Mouse (Mus musculus) MEL (cell line): Measurements from ENCODE around the gene Sfpq. TPM values are rescaled to one million over a fixed set of nuclear protein-coding genes. Genes with fewer than 3 reads are reported as not detected.

Experiments used
- DNase-seq: peaks from one replicate; pipeline ENCODE4 v3.0.0; 2011; ENCODE audit warnings: low read depth, low spot score
- H3K27ac ChIP-seq: 2 replicates; pipeline ENCODE4 v1.5.1; 2012; ENCODE audit warnings: low read depth, mild to moderate bottlenecking, control low read depth, low read length, moderate library complexity; ENCODE audit not compliant: control insufficient read depth
- H3K27me3 ChIP-seq, 2 experiments: fragments of 150-350 bp in 1 of 2; sonication (generic) in 1 of 2; 2 replicates each; pipeline ENCODE4 v1.6.1; 2012; ENCODE audit warnings: low read length in 2 of 2, mild to moderate bottlenecking in 2 of 2, improper control_type of control experiment in 1 of 2, moderate library complexity in 1 of 2; ENCODE audit not compliant: insufficient read depth in 2 of 2, control insufficient read depth in 1 of 2
- H3K36me3 ChIP-seq, 2 experiments: 2 replicates each; pipeline ENCODE4 v1.6.1; 2012 to 2014; ENCODE audit warnings: low read length in 2 of 2, improper control_type of control experiment in 1 of 2, inconsistent platforms in 1 of 2, mild to moderate bottlenecking in 1 of 2; ENCODE audit not compliant: insufficient read depth in 2 of 2, control insufficient read depth in 1 of 2
- H3K4me1 ChIP-seq, 2 experiments: fragments of 150-350 bp in 1 of 2; sonication (generic) in 1 of 2; 2 replicates each; pipeline ENCODE4 v1.6.1; 2012; ENCODE audit warnings: low read length in 2 of 2, improper control_type of control experiment in 1 of 2, mild to moderate bottlenecking in 1 of 2; ENCODE audit not compliant: insufficient read depth in 2 of 2, control insufficient read depth in 1 of 2
- H3K4me3 ChIP-seq, 2 experiments: fragments of 150-350 bp in 1 of 2; sonication (generic) in 1 of 2; 2 replicates each; pipeline ENCODE4 v1.5.1; 2012; ENCODE audit warnings: low read depth in 2 of 2, low read length in 2 of 2, mild to moderate bottlenecking in 2 of 2, moderate library complexity in 2 of 2, control low read depth in 1 of 2, improper control_type of control experiment in 1 of 2; ENCODE audit not compliant: control insufficient read depth in 1 of 2, insufficient read depth in 1 of 2
- H3K79me2 ChIP-seq: 2 replicates; pipeline ENCODE4 v1.6.1; 2012; ENCODE audit warnings: mild to moderate bottlenecking, low read length, moderate library complexity; ENCODE audit not compliant: control insufficient read depth, poor library complexity, insufficient read depth
- H3K9ac ChIP-seq: 2 replicates; pipeline ENCODE4 v1.6.1; 2012; ENCODE audit warnings: low read depth, mild to moderate bottlenecking, control low read depth, low read length, moderate library complexity; ENCODE audit not compliant: control insufficient read depth, poor library complexity, severe bottlenecking
- H3K9me3 ChIP-seq: fragments of 150-350 bp; sonication (generic); replicated peaks from 2 replicates; pipeline ENCODE4 v1.6.1; 2012; ENCODE audit warnings: mild to moderate bottlenecking, low read length, improper control_type of control experiment, moderate library complexity; ENCODE audit not compliant: insufficient read depth
- CTCF ChIP-seq, 3 experiments: IDR thresholded peaks in 2 of 3; conservative IDR thresholded peaks in 1 of 3; 2 replicates each; pipeline ENCODE4 v1.5.1; 2011 to 2012; ENCODE audit warnings: low read length in 3 of 3, low read depth in 2 of 3, mild to moderate bottlenecking in 2 of 3, improper control_type of control experiment in 1 of 3, inconsistent platforms in 1 of 3, mixed read lengths in 1 of 3, moderate library complexity in 1 of 3; ENCODE audit not compliant: control insufficient read depth in 1 of 3, insufficient read depth in 1 of 3, poor library complexity in 1 of 3, severe bottlenecking in 1 of 3
- E2F4 ChIP-seq: IDR thresholded peaks from 2 replicates; pipeline ENCODE4 v1.6.1; 2011; ENCODE audit warnings: low read depth, low read length, improper control_type of control experiment, borderline replicate concordance
- GABPA ChIP-seq: IDR thresholded peaks from 2 replicates; pipeline ENCODE4 v1.6.1; 2012; ENCODE audit warnings: low read depth, mild to moderate bottlenecking, inconsistent platforms, low read length, improper control_type of control experiment, moderate library complexity
- KAT2A ChIP-seq: conservative IDR thresholded peaks from 2 replicates; pipeline ENCODE4 v1.6.1; 2012; ENCODE audit warnings: low read depth, low read length, improper control_type of control experiment, inconsistent platforms
- MEF2A ChIP-seq: IDR thresholded peaks from 2 replicates; pipeline ENCODE4 v1.6.1; 2014; ENCODE audit warnings: low read depth, mild to moderate bottlenecking, inconsistent platforms, low read length, improper control_type of control experiment; ENCODE audit not compliant: poor library complexity, insufficient replicate concordance, severe bottlenecking; ENCODE audit errors: extremely low read depth
- MXI1 ChIP-seq: IDR thresholded peaks from 2 replicates; pipeline ENCODE4 v1.6.1; 2011; ENCODE audit warnings: mild to moderate bottlenecking, low read depth, low read length, improper control_type of control experiment
- MYB ChIP-seq: IDR thresholded peaks from 2 replicates; pipeline ENCODE4 v1.6.1; 2011; ENCODE audit warnings: mild to moderate bottlenecking, low read depth, low read length, improper control_type of control experiment
- POLR2AphosphoS5 ChIP-seq: IDR thresholded peaks from 2 replicates; pipeline ENCODE4 v1.6.1; 2012; ENCODE audit warnings: low read depth, borderline replicate concordance, mild to moderate bottlenecking, inconsistent platforms, low read length, moderate library complexity, mixed read lengths
- RAD21 ChIP-seq: IDR thresholded peaks from 2 replicates; pipeline ENCODE4 v1.6.1; 2011; ENCODE audit warnings: mild to moderate bottlenecking, low read depth, low read length, improper control_type of control experiment
- SIN3A ChIP-seq: IDR thresholded peaks from 2 replicates; pipeline ENCODE4 v1.6.1; 2012; ENCODE audit warnings: low read length, improper control_type of control experiment, inconsistent platforms
- SMC3 ChIP-seq: IDR thresholded peaks from 2 replicates; pipeline ENCODE4 v1.6.1; 2011; ENCODE audit warnings: low read depth, low read length, improper control_type of control experiment
- TAL1 ChIP-seq: IDR thresholded peaks from 2 replicates; pipeline ENCODE4 v1.6.1; 2012; ENCODE audit warnings: mild to moderate bottlenecking, inconsistent platforms, low read length, moderate library complexity, mixed read lengths
- USF1 ChIP-seq: IDR thresholded peaks from 2 replicates; pipeline ENCODE4 v1.6.1; 2014; ENCODE audit warnings: low read depth, mild to moderate bottlenecking, inconsistent platforms, low read length, improper control_type of control experiment, moderate library complexity
- polyA plus RNA-seq, 2 experiments: library from polyadenylated mRNA; stranded (reverse) in 1 of 2; unstranded in 1 of 2; fragments of >175 nt in 1 of 2; fragments of >200 nt in 1 of 2; gene quantifications; 2 replicates each; pipeline versions ENCODE4 v1.2.1 to v1.2.4; 2012; ENCODE audit warnings: low replicate concordance in 2 of 2, low read depth in 1 of 2; ENCODE audit not compliant: insufficient read length in 2 of 2, insufficient read depth in 1 of 2, missing spikeins in 1 of 2
- total RNA-seq: library from RNA; depleted of rRNA; stranded (reverse); fragments of 300-350 nt; gene quantifications from 2 replicates; pipeline ENCODE4 v1.2.3, GENCODE M21; 2012

The Sfpq gene
- total and polyA plus RNA-seq, 3 experiments, result 100 to 366 (median 259) TPM

- TF ChIP-seq E2F4 (0 out of 2 replicates have a peak, but pooled peaks have one; percentile 53), USF1 (no peak), POLR2AphosphoS5 (peak; percentile 94)
- TF ChIP-seq, all 39 proteins: peak for 14
These were observed at the start of gene Sfpq (continued) for GRCm38 (mm10) chr4:127021151-127021945.

- peak; percentile 71 for DNase-seq
- Histone ChIP-seq H3K9me3 (no peaks in the 10 kb centered on the region), H3K79me2 (no peaks in the 10 kb centered on the region), H3K4me1 (peaks cover 0 to 2% of the 10 kb centered on the region in 2 experiments; a peak in 1 of 4 replicates), H3K36me3 (no peaks in the 10 kb centered on the region), H3K27me3 (peaks cover 1 to 4% of the 10 kb centered on the region in 2 experiments; a peak in 3 of 4 replicates), H3K9ac (no peak overlapping the region), H3K4me3 (no peak overlapping the region), H3K27ac (no peak overlapping the region)
- TF ChIP-seq KAT2A, result no peak
- no peak for TF ChIP-seq MYB
- peak; percentile 29; the same call in 1 of the 2 replicates for TF ChIP-seq SMC3
- TF ChIP-seq SIN3A, result no peak
- TF ChIP-seq RAD21, result peak; percentile 66
- TF ChIP-seq MEF2A, result no peak
- TF ChIP-seq GABPA, result no peak
- peak; percentile 41 to 65 (median 43) for TF ChIP-seq CTCF (IDR thresholded peaks at IDR 0.05 in 2 of 3, conservative IDR thresholded peaks at IDR 0.05 in 1 of 3; ENCODE audit: control insufficient read depth in 1 of 3, insufficient read depth in 1 of 3, low read depth in 2 of 3, low read length in 3 of 3, poor library complexity in 1 of 3, severe bottlenecking in 1 of 3)
- TF ChIP-seq MXI1, result no peak
- TF ChIP-seq TAL1, result no peak
These were observed 43.7 kb upstream of the Sfpq start for GRCm38 (mm10) chr4:126977467-126977866.

GRCm38 (mm10) chr4:126978706-126979105 is 42.4 kb upstream of the Sfpq start:
- no peak overlapping the region for H3K9ac ChIP-seq
- no peaks in the 10 kb centered on the region for H3K9me3 ChIP-seq
- DNase-seq, result no peak
- no peak overlapping the region for H3K27ac ChIP-seq
- H3K27me3 ChIP-seq, result peaks cover 1 to 5% of the 10 kb centered on the region in 2 experiments; a peak in 3 of 4 replicates
- H3K4me3 ChIP-seq, result no peak overlapping the region
- H3K79me2 ChIP-seq, result no peaks in the 10 kb centered on the region
- H3K4me1 ChIP-seq, result peaks cover 0 to 2% of the 10 kb centered on the region in 2 experiments; a peak in 1 of 4 replicates
- TF ChIP-seq GABPA, result no peak
- no peaks in the 10 kb centered on the region for H3K36me3 ChIP-seq
